Comparison of ENCODE assay signal across 30 mouse cellular contexts in genomic region chr6:120185012-120185730, GRCm38 (mm10).
DNase-seq lines count a peak whose midpoint lies in the region; ATAC-seq and TF ChIP-seq lines count a peak whose summit lies in the region.
"Had no signal": no experiment of that assay in that cellular context is flagged by ENCODE, and none has a peak within 500 bp of the region (broad histone marks: within the 10 kb centered on the region; RNA-seq: fewer than 3 reads in every experiment).

No protein-coding gene starts in this region.

- no peaks in the 10 kb centered on the region for H3K36me3 ChIP-seq in heart, embryonic 11.5 days (ENCODE audit: control insufficient read depth, insufficient read depth, low read length)
- no peaks in the 10 kb centered on the region for H3K36me3 ChIP-seq in stomach, postnatal 0 days (ENCODE audit: control insufficient read depth, insufficient read depth, low read length)
- H3K36me3 ChIP-seq: embryonic facial prominence, embryonic 13.5 days; hindbrain, embryonic 13.5 days; liver, embryonic 13.5 days; midbrain, embryonic 12.5 days; neural tube, embryonic 13.5 days had no signal

- peak overlapping the region; percentile 36; the same call in 1 of the 2 replicates for H3K27ac ChIP-seq in heart, embryonic 11.5 days (ENCODE audit: low read depth, low read length)
- H3K27ac ChIP-seq in stomach, postnatal 0 days (replicated peaks): no peak overlapping the region
- H3K27ac ChIP-seq: embryonic facial prominence, embryonic 13.5 days; hindbrain, embryonic 13.5 days; kidney, postnatal 0 days; liver, embryonic 13.5 days; midbrain, embryonic 12.5 days; neural tube, embryonic 13.5 days had no signal

- DNase-seq in heart, adult 18-20 months: no peak
- peak; percentile 24 for DNase-seq in thymus, postnatal 4 days
- DNase-seq in thymus, adult 18-20 months: no peak
- DNase-seq in R1 (ENCODE audit: low read depth, low spot score): peak; percentile 91
- no peak for DNase-seq in frontal cortex, postnatal 14 days (ENCODE audit: low spot score in 2 of 2)
- DNase-seq in stomach, postnatal 0 days (ENCODE audit: low spot score): no peak
- DNase-seq: adrenal gland, adult 2 months; adrenal gland, postnatal 36 days; cerebellum, adult 18-20 months; cerebellum, postnatal 10 days; forebrain, postnatal 0 days; gastrocnemius, postnatal 25 days; heart, postnatal 36 days; kidney, adult 8-10 months; kidney, postnatal 4 days; liver, embryonic 13.5 days; lung, adult 18-20 months; lung, postnatal 4 days had no signal

- 84% methylated on average over 12 of the region's 12 CpGs for WGBS in heart, embryonic 11.5 days (ENCODE audit: insufficient replicate concordance)
- WGBS in stomach, postnatal 0 days: 89% methylated on average over 10 of the region's 12 CpGs

- no peaks in the 10 kb centered on the region for H3K9me3 ChIP-seq in heart, embryonic 11.5 days (replicated peaks; ENCODE audit: control insufficient read depth, low read length)
- H3K9me3 ChIP-seq in stomach, postnatal 0 days (ENCODE audit: control insufficient read depth, low read length): no peaks in the 10 kb centered on the region
- H3K9me3 ChIP-seq: embryonic facial prominence, embryonic 13.5 days; hindbrain, embryonic 13.5 days; liver, embryonic 13.5 days; megakaryocyte, embryonic 14.5 days; midbrain, embryonic 12.5 days; neural tube, embryonic 13.5 days had no signal

- H3K4me3 ChIP-seq in heart, embryonic 11.5 days (ENCODE audit: low read depth, low read length): no peak overlapping the region
- no peak overlapping the region for H3K4me3 ChIP-seq in stomach, postnatal 0 days (ENCODE audit: low read depth, low read length)
- H3K4me3 ChIP-seq: embryonic facial prominence, embryonic 13.5 days; hindbrain, embryonic 13.5 days; liver, embryonic 13.5 days; megakaryocyte, embryonic 14.5 days; midbrain, embryonic 12.5 days; myocyte; neural tube, embryonic 13.5 days had no signal

- no peak for ATAC-seq in heart, embryonic 11.5 days (replicated peaks; ENCODE audit: insufficient number of reproducible peaks, low FRiP score, low TSS enrichment)
- ATAC-seq in stomach, postnatal 0 days (ENCODE audit: low FRiP score, low TSS enrichment): no peak
- ATAC-seq: activated CD4-positive, CD25-positive, alpha-beta regulatory T cell, adult 4 months; CD4-positive, CD25-positive, alpha-beta regulatory T cell, adult 4 months; forebrain, postnatal 0 days; intestine, embryonic 16.5 days; lung, postnatal 0 days had no signal

- H3K9ac ChIP-seq in heart, embryonic 11.5 days (ENCODE audit: low read depth, low read length): no peak overlapping the region
- H3K9ac ChIP-seq in stomach, postnatal 0 days (ENCODE audit: low read length): no peak overlapping the region
- H3K9ac ChIP-seq: embryonic facial prominence, embryonic 13.5 days; forebrain, postnatal 0 days; hindbrain, embryonic 13.5 days; liver, embryonic 13.5 days; midbrain, embryonic 12.5 days; neural tube, embryonic 13.5 days had no signal

- TF ChIP-seq EP300 in stomach, postnatal 0 days (optimal IDR thresholded peaks at IDR 0.05): no peak

- peaks cover 36% of the 10 kb centered on the region for H3K4me1 ChIP-seq in heart, embryonic 11.5 days (ENCODE audit: control insufficient read depth, insufficient read depth, low read length)
- no peaks in the 10 kb centered on the region for H3K4me1 ChIP-seq in stomach, postnatal 0 days (replicated peaks; ENCODE audit: control insufficient read depth, insufficient read depth)

- no peaks in the 10 kb centered on the region for H3K27me3 ChIP-seq in heart, embryonic 11.5 days (ENCODE audit: control insufficient read depth, insufficient read depth, low read length)
- no peaks in the 10 kb centered on the region for H3K27me3 ChIP-seq in stomach, postnatal 0 days (ENCODE audit: control insufficient read depth, insufficient read depth, low read length)
- H3K27me3 ChIP-seq: embryonic facial prominence, embryonic 13.5 days; neural tube, embryonic 13.5 days had no signal

- no peak overlapping the region for H3K4me2 ChIP-seq in heart, embryonic 11.5 days
- no peak overlapping the region for H3K4me2 ChIP-seq in stomach, postnatal 0 days (replicated peaks; ENCODE audit: low read depth)
- H3K4me2 ChIP-seq: embryonic facial prominence, embryonic 13.5 days; hindbrain, embryonic 13.5 days; liver, embryonic 13.5 days; midbrain, embryonic 12.5 days; neural tube, embryonic 13.5 days had no signal

- TF ChIP-seq CTCF in stomach, postnatal 0 days (IDR thresholded peaks at IDR 0.05; ENCODE audit: low read depth): no peak

Comparison
In these comparisons a context has a peak if more than half of its experiments do, and no peak if none do; other contexts are left out.
1. DNase-seq: peak in thymus, postnatal 4 days (single experiment) and R1 (single experiment); none in heart, adult 18-20 months (0 of 2), thymus, adult 18-20 months (0 of 2), frontal cortex, postnatal 14 days (0 of 2) and stomach, postnatal 0 days (single experiment).